Mouse (Mus musculus) forebrain, postnatal 0 days (tissue): Measurements from ENCODE around the gene Tspan12. TPM values are rescaled to one million over a fixed set of nuclear protein-coding genes. Genes with fewer than 3 reads are reported as not detected.

ENCODE experiments used
- ATAC-seq: fragments of 200-750 bp; cut with Nextera tagmentation; 2 replicates; pipeline ENCODE4 v1.8.0; 2017; ENCODE audit warnings: mild to moderate bottlenecking, moderate library complexity
- DNase-seq: peaks from one replicate; pipeline ENCODE4 v3.0.0-alpha.2; 2015
- H3K27ac ChIP-seq: fragments of 300-500 bp; sonication (generic); 2 replicates; pipeline ENCODE4 v1.5.1; 2014; ENCODE audit warnings: low read depth, mild to moderate bottlenecking, antibody characterized with exemption, low read length, moderate library complexity, mixed read lengths
- H3K27me3 ChIP-seq: fragments of 300-500 bp; sonication (generic); 2 replicates; pipeline ENCODE4 v1.6.1; 2014; ENCODE audit warnings: mild to moderate bottlenecking, low read length, mixed read lengths; ENCODE audit not compliant: insufficient read depth
- H3K36me3 ChIP-seq: fragments of 300-500 bp; sonication (generic); 2 replicates; pipeline ENCODE4 v1.6.1; 2014; ENCODE audit warnings: mild to moderate bottlenecking, moderate library complexity; ENCODE audit not compliant: insufficient read depth
- H3K4me1 ChIP-seq: fragments of 300-500 bp; sonication (generic); 2 replicates; pipeline ENCODE4 v1.6.1; 2014; ENCODE audit warnings: antibody characterized with exemption; ENCODE audit not compliant: insufficient read depth
- H3K4me2 ChIP-seq: fragments of 300-500 bp; sonication (generic); 2 replicates; pipeline ENCODE4 v1.6.1; 2014; ENCODE audit warnings: low read depth, mild to moderate bottlenecking, moderate library complexity
- H3K4me3 ChIP-seq: fragments of 300-500 bp; sonication (generic); 2 replicates; pipeline ENCODE4 v1.5.1; 2014; ENCODE audit warnings: low read depth, low read length, mixed read lengths
- H3K9ac ChIP-seq: fragments of 300-500 bp; sonication (generic); 2 replicates; pipeline ENCODE4 v1.6.1; 2014; ENCODE audit warnings: mild to moderate bottlenecking
- H3K9me3 ChIP-seq: fragments of 300-500 bp; sonication (generic); 2 replicates; pipeline ENCODE4 v1.6.1; 2016; ENCODE audit warnings: low read length
- CTCF ChIP-seq: sonication (generic); IDR thresholded peaks from 2 replicates; pipeline ENCODE4 v1.5.1; 2016; ENCODE audit warnings: antibody characterized with exemption, control low read depth, low read depth
- WGBS: fragments of 180-500 bp; shearing (Covaris S2); extraction: QIAGEN DNeasy Blood & Tissue Kit; methylation state at CpG from one replicate; pipeline ENCODE4 v1.1.7; 2014; 5-methylcytosine and 5-hydroxymethylcytosine counted together
- polyA plus RNA-seq: library from polyadenylated mRNA; unstranded; fragments of >200 nt; fragmentation: Nextera tagmentation; extraction: Ambion mirVana; gene quantifications from 2 replicates; pipeline ENCODE4 v1.2.1, GENCODE M21; 2015
- total RNA-seq: library from RNA; depleted of rRNA; stranded (reverse); fragments of >200 nt; gene quantifications from 2 replicates; pipeline ENCODE4 v1.2.3, GENCODE M21; 2014

Tspan12 gene
- total and polyA plus RNA-seq, 2 experiments from 2014 or later = 30.7 to 42.6 TPM

DNA sequence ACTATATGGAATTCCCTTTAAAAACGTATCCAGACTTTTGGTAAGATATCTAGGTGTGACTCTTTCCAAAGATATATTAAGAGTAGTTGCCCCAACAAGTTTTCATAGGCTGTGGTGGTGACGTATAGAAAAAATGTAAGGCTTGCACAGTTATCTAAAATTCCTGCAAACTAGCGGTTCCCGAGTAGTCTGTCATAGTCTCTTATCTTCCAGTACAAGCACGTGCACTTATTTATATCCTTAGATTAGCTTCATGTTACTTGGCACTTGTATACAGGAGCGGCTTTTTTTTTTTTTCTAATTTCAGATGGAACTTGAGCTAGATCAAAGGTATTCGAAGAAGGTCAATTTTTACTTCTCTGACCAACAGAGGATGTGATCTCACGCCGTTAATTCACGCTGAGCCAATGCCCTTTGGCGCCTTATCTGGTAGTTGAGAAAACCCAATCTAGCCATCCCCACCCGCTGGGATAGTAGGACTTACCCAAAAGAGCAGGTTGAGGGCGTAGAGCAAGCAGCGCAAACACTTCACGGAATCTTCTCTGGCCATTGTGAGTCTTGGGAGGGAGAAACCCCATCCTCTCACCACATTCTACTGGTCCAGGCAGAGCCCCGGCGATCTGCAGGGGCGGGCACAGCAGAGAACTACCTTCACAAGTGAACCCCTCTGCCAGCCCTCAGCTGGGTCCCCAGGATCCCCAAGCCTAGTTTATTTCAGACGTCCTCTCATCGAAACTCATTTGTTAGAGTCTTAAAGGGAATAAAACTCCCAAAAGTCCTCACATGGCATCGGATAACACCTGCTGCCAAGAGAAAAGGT, 1.6 kb downstream of the Tspan12 start:
- ATAC-seq = no peak
- TF ChIP-seq CTCF = no peak
- peak overlapping the region; percentile 81 for H3K4me3 ChIP-seq

DNA sequence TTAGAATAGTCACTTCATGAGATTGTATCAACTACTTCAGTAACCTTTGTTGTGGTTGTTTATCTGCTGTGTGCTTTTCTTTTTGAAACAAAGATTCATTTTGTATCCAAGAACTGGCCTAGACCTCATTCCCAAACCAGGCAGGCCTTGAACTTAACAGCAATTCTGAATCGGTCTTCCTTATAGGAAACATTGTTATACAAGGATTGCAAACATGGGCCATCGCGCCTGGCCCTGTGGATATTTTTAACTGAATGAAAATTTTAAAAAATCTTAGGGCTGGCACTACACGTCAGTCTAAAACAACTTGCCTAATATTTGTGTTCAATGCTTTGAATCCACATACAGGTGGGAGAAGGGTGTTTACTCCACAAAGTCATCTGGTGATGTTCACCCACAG, 3.5 kb downstream of the Tspan12 start:
- TF ChIP-seq CTCF = no peak
- WGBS = 94% methylated on average over 4 of the region's 4 CpGs
- ATAC-seq = no peak
- H3K4me2 ChIP-seq = no peak overlapping the region
- no peak overlapping the region for H3K4me3 ChIP-seq
- no peaks in the 10 kb centered on the region for H3K9me3 ChIP-seq
- H3K36me3 ChIP-seq = no peaks in the 10 kb centered on the region
- H3K9ac ChIP-seq = no peak overlapping the region
- DNase-seq = no peak
- no peaks in the 10 kb centered on the region for H3K27me3 ChIP-seq
- 0 out of 2 replicates have a peak, but pooled peaks cover 8% of the 10 kb centered on the region for H3K4me1 ChIP-seq
- H3K27ac ChIP-seq = no peak overlapping the region

More for the DNA sequence above, 1.6 kb downstream of the Tspan12 start:
- 27% methylated on average over 21 of the region's 21 CpGs for WGBS
- H3K27ac ChIP-seq = no peak overlapping the region
- H3K36me3 ChIP-seq = no peaks in the 10 kb centered on the region
- 0 out of 2 replicates have a peak, but pooled peaks cover 8% of the 10 kb centered on the region for H3K4me1 ChIP-seq
- peak overlapping the region; percentile 75 for H3K9ac ChIP-seq
- H3K27me3 ChIP-seq = no peaks in the 10 kb centered on the region
- peak overlapping the region; percentile 77 for H3K4me2 ChIP-seq
- H3K9me3 ChIP-seq = no peaks in the 10 kb centered on the region
- DNase-seq = no peak

DNA sequence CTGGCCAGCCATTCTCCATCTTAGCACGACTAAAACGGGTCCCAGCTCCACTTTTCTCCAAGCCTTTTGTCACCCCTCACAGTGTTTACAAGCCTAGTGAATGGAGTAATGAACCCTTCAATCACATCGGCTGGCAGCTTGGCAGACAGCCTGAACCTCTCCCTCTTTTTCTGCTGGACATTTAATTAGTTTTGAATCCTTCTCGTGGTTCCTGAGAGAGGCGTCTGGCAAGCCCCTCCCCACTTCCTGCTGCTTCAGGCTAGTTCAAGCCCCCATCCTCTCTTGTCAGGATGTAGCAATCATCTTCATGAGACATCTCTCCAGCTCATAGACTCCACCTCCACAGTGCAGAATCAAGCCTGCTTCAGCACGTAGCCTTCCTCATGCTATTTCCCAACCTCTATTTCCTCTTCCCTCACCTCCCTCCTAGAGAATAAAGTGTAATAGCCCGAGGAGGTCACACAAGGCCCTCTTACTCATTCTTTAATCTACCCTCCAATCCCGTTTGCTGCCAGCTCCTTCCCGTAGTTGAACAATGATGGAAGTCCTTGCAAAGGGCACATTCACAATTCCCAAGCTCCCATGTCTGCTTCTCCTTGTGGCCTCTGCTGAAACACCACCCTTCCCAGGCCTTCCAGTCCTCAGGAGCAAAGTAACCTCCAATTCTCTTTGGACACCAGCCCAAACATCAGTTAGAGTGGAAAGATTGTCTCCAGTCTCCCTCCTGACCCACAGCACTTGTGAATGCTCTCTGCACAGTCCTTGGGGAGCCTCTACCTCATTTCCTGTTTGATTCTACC, 12.1 kb downstream of the Tspan12 start:
- H3K9ac ChIP-seq = no peak overlapping the region
- 10% methylated on average over 9 of the region's 9 CpGs for WGBS
- ATAC-seq = peak; percentile 85
- H3K27me3 ChIP-seq = no peaks in the 10 kb centered on the region
- H3K4me3 ChIP-seq = no peak overlapping the region
- H3K36me3 ChIP-seq = 0 out of 2 replicates have a peak, but pooled peaks cover 8% of the 10 kb centered on the region
- H3K4me1 ChIP-seq = no peaks in the 10 kb centered on the region
- DNase-seq = peak; percentile 63
- no peaks in the 10 kb centered on the region for H3K9me3 ChIP-seq
- no peak for TF ChIP-seq CTCF
- H3K4me2 ChIP-seq = no peak overlapping the region
- no peak overlapping the region for H3K27ac ChIP-seq

DNA sequence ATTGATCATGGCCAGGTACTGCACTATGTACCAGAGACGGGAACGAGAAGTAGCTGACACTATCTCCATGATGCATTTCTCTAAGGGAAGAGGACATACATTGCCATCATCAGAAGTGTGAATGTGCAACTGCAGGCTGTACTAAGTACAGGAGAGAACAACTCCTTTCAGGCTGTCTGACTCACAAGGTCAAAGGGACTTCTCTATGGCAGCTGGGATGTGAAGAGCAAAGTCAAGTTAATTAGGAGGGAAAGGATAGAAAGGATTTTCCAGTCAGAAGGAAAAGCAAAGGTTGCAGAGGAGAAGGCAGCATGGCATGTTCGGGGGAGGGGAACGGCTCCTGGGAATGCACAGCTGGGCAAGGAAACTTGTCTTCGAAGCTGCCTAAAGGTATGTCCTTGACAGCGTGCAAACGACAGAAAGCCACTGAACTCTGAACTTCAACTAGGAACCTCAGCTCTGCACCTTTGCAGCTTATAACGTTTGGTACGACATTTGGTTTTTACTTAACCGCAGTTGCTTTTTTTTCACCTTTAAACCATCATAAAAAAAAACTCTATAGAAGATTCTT, 13.0 kb downstream of the Tspan12 start:
- WGBS = 41% methylated on average over 10 of the region's 10 CpGs

DNA sequence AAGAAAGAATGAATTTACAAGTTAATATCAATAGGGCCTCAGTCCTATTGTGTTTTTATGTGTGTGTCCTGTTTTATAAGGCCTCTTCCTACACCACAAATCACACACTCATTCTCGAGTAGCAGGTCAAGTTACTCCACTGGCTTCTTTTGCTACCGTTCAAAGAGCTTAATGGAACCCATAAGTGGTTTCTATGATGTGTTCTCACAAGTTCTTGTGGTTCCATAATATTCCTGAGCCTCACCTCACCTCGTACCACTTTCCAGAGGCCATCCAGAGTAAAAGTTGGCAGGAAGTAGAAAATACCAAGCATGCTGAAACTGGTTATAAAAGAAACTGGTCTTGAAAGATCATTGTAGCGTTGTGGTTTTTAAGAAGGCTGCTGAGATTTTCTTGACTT, 18.8 kb downstream of the Tspan12 start:
- Histone ChIP-seq H3K27me3 (no peaks in the 10 kb centered on the region), H3K4me1 (no peaks in the 10 kb centered on the region), H3K4me2 (no peak overlapping the region), H3K4me3 (no peak overlapping the region), H3K9ac (no peak overlapping the region), H3K36me3 (0 out of 2 replicates have a peak, but pooled peaks cover 9% of the 10 kb centered on the region), H3K27ac (no peak overlapping the region), H3K9me3 (no peaks in the 10 kb centered on the region)
- WGBS = 95% methylated on average over 4 of the region's 4 CpGs
- no peak for TF ChIP-seq CTCF
- no peak for ATAC-seq
- DNase-seq = no peak

More for the DNA sequence above, 13.0 kb downstream of the Tspan12 start:
- 0 out of 2 replicates have a peak, but pooled peaks cover 9% of the 10 kb centered on the region for H3K36me3 ChIP-seq
- no peak for ATAC-seq
- H3K4me1 ChIP-seq = no peaks in the 10 kb centered on the region
- no peaks in the 10 kb centered on the region for H3K9me3 ChIP-seq
- TF ChIP-seq CTCF = no peak
- no peak for DNase-seq
- no peak overlapping the region for H3K9ac ChIP-seq
- H3K4me2 ChIP-seq = no peak overlapping the region
- no peaks in the 10 kb centered on the region for H3K27me3 ChIP-seq
- no peak overlapping the region for H3K27ac ChIP-seq
- H3K4me3 ChIP-seq = no peak overlapping the region

DNA sequence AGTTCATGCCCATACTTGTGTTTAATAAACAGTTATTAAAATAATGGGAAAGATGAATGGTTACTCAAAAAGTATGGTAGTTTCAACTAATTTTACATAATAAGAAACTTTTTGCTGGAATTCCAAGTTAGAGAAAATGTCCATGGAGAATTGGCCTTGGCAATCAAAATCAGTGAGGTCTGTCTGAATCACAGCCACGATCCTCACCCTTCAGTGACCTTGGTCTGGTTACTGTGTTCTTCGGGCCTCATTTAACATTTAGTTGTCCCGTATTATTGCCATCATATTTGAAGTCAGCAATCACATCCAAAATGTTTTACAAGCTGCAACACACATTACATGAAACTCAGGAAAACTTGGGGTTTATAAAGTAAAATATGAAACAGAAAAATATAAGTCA, 20.4 kb downstream of the Tspan12 start:
- WGBS = 86% methylated on average over 3 of the region's 3 CpGs
- Histone ChIP-seq H3K27me3 (no peaks in the 10 kb centered on the region), H3K4me3 (no peak overlapping the region), H3K36me3 (0 out of 2 replicates have a peak, but pooled peaks cover 9% of the 10 kb centered on the region), H3K9ac (no peak overlapping the region), H3K4me2 (no peak overlapping the region), H3K4me1 (no peaks in the 10 kb centered on the region), H3K27ac (no peak overlapping the region), H3K9me3 (no peaks in the 10 kb centered on the region)
- no peak for ATAC-seq
- DNase-seq = no peak
- no peak for TF ChIP-seq CTCF

DNA sequence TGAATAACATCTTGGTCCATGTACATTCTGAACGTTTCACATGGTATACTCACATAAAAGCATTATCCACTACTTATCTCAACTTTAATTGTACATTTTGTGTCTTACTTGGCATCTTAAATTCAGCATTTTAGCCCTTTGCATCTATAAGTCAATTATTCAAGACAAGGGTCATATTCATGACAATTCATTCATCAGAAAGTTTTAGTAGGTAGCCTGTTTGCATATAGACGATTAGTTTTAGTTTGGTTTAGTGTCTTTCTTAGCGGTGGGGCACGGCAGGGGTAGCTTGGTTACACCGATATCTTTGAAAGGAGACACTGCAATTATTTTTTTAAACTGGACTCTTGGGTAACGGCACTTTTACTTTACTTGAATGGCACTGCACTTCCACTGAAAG, 21.4 kb downstream of the Tspan12 start:
- ATAC-seq = no peak

More for the DNA sequence above, 21.4 kb downstream of the Tspan12 start:
- Histone ChIP-seq H3K36me3 (0 out of 2 replicates have a peak, but pooled peaks cover 9% of the 10 kb centered on the region), H3K4me1 (no peaks in the 10 kb centered on the region), H3K27ac (no peak overlapping the region), H3K4me2 (no peak overlapping the region), H3K27me3 (no peaks in the 10 kb centered on the region), H3K4me3 (no peak overlapping the region), H3K9me3 (no peaks in the 10 kb centered on the region), H3K9ac (no peak overlapping the region)
- no peak for TF ChIP-seq CTCF
- 66% methylated on average over 6 of the region's 6 CpGs for WGBS
- no peak for DNase-seq
